Mouse (Mus musculus): ENCODE measurements around the gene Layn.

Layn gene

DNA sequence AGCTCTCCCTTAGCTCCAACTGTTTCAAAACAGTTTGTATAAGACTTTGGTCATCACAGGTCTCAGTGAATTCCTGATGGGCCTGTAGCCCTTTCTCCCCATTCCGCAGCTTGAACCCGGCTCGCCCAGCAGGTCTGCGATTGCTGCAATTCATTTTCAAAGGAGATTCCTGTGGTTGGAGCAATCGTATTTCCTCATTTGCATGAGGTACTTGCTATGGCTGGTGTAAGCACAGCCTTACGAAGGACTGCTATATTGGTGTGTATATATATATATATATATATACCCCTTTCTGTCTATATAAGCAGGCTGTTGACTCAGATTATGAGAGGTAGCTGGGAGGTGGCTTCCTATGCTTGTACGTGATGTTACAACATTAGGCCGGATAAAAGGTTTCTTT is 44.6 kb downstream of the Layn start:
- DNase-seq: no peak

DNA sequence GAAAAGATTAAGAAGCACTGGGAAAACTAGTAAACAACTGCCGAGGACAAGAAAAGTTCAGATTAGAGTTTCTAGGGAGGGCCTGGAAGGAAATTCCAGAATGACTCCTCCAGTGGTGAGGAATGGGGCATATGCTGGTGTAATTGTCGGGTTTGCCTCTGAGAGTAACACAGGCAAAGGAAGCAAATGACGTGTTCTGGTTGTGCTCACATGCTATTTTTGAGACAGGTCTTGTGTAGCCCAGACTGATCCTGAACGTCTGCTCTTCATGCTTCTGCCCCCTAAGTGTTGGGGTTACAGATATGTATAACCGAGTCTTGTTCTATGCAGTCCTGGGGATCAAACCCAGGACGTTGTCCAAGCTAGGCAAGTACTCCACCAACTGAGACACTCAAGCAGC is 45.3 kb downstream of the Layn start:
- no peak for DNase-seq

DNA sequence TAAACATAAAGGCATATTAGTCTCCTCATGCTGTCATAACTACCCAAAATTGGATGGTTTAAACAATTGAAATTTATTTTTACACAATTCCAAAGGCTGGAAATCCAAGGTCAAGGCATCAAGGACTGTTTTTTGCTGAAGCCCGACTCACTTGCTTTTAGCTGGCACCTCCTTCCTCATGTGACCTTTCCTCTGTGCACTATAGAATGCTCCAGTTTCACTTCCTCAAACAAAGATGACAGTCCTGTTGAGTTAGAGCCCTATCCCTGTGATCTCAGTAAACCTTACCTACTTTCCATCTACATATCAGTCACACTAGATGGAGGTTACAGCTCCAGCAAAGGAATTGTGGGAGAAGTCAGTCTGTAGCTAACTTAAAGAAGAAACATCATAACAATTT is 46.7 kb downstream of the Layn start:
- no peak for DNase-seq

DNA sequence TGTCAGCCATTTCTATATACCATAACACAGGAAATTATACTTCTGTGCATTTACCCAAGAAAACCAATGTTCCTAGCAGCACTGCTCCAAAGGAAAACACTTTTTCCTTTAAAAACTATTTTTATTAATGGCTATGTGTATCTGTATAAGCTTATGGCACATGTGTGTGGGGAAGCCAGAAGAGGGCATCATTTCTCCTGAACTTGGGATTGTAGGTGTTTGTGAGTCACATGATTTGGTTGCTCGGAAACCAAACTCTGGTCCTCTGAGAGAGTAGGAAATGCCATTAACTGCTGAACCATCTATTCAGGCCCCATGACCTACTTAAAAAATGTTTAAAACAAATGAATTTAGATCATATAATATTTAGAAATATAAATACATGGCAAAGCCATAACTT is 49.9 kb downstream of the Layn start:
- DNase-seq: no peak

DNA sequence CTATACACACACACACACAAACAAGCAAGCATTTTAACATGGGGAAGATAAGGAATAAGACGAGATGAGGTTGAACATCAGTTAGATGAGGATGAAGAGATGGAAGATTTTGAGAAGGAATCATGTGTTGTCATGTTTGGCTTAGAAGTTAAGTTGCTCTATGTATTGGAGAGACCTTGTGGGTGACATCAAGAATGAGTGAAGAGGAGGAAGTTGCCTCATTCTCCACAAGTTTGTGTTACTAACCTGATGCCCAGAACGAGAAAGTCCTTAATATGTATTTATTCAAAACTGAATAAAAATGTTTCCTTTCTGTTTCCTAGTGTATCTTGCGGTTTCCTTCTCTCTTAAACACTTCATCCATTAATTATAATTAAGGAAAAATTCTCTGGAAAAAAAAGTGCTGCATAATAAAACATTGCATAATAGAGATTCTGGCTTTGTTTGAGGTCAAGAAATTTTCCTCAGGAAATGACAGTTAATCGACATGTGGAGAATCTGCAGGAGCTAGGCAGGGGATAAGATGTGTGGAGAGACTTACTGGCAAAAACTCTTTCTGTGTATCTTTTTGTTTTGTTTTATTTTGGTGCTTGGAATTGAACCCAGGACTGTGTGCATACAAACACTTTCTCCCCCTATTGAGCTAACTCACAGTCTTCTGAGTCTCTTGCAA is 55.6 kb downstream of the Layn start:
- DNase-seq: no peak

DNA sequence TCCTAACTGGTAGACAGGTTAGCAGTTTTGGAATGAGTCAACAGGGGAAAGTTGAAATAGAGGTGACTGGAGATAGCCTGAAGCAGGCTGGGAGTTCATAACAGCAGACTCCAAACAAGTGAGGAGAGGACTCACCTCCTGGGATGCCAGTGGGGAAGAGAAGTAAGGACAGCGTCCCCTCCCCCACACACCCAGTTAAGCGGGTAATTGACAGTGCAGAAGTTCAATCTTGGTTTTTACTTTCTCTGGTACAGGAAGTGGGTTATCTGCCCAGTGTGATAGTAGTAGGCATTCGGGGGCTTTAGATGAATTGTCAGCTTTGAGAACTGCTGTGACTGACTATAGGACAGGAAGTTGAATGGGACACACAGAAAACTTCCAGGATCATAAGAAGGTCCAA is 56.5 kb downstream of the Layn start:
- no peak for DNase-seq

DNA sequence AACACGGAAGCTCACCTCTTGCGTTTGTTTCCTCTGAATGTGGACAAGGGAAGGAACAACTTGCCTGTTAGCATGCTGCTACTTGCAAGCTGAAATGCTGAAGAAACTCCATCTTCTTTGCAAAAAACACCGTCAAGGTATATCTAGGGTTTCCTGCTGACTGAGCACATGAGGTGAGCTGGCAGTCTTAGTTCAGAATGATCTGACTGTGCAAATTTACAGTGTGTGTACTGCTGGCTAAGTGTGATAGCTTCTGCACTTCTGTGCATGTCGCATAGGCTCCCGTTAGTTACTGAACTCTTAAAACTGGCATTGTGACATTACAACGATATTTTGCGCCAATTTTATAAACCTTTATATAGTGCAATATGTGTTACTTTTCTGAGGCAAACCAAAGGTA is 57.2 kb downstream of the Layn start:
- no peak for DNase-seq

DNA sequence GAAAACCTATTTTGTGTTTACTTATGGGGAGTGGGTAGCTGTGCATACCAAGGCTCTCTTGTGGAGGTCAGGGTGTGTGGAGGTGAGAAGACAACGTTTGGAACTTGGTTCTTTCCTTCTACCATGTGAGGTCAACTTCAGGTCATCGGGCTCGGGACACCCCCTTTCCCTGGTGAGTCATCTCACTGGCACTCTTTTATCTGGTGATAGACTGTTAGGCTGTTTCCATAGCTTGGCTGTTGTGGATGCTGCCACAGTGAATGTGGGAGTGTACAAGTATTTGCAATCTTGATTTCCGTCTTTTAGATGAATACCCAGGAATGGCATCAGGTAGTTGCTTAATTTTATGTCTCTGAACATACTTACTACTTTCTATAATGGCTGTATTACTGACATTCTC is 61.2 kb downstream of the Layn start:
- no peak for DNase-seq

DNA sequence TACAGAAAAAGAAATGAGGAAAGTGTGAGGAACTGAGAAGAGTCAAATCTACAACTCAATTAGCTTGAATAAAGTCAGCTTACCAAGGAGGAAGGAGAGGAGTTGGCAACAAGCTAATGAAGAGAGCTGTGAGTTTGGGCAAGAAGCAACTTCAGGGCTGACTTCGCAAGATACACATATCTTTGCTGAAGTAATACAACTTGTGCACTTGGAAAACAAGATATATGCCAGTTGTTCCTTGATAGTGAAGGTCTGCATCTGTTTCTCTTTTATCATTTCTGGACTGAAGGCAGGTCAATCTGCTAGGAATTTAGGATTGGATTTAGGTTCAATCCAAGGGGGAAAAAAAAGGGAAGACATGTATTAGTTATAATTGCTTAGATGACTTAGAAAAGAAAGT is 63.2 kb downstream of the Layn start:
- no peak for DNase-seq

DNA sequence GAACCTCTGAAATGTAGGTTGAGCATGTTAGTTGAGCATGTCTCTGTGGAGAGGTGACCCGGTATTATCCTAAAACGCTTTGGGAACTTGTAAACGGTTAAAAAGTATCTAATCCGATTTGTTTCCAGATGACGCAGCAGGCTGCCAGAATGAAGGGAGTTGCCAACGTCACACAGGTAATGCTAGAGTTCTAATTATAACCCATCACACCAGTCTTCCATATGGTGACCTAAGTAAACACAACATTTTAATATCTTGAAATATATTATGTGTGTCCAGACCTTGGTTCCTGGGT is 67.3 kb downstream of the Layn start:
- peak in 1 of 2 experiments; percentile 16 for DNase-seq

DNA sequence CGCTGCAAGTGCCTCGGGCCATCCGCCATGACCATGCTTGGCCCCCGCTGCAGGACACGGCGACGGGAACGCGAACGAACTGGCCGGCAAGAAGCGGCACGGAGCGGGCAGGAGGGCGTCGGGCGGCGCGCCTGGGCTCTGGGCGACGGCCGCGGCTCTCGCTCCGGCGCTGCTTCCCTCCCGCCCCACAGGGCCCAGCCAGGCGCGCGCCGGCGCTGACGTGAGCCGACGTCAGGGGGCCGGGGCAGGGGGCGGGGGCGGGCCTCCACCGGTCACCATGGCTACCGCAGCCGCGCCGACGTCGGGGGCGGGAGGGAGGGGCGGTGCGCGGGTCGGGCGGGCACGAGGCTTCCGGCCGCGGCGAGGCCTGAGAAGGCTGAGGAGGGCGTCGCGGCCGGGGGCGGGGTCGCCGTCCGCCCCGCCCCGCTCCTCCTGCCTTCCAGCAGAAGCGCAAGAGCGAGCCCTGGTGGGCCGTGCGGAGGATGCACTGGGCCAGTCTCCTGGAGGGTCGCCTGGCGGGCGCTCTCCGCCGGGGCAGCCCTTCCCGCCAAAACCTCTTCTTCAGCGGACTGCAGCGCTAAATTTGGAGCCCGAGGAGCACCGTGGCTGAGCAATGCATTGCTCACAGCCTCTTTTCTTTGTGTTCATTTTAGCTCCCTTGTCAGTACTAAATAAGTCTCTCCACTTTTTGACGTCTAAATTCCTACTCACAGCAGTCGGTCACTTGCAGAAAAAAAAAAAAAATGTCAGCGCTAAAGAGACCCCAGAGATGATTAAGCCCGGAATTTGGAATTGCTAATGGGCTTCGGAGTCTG is 67.8 kb downstream of the Layn start, which contains the start of gene Sik2:
Gene Sik2 (minus strand): TSS at position 233 of the 815 bp plus-strand sequence.
- DNase-seq: peak; percentile 96 to 98

DNA sequence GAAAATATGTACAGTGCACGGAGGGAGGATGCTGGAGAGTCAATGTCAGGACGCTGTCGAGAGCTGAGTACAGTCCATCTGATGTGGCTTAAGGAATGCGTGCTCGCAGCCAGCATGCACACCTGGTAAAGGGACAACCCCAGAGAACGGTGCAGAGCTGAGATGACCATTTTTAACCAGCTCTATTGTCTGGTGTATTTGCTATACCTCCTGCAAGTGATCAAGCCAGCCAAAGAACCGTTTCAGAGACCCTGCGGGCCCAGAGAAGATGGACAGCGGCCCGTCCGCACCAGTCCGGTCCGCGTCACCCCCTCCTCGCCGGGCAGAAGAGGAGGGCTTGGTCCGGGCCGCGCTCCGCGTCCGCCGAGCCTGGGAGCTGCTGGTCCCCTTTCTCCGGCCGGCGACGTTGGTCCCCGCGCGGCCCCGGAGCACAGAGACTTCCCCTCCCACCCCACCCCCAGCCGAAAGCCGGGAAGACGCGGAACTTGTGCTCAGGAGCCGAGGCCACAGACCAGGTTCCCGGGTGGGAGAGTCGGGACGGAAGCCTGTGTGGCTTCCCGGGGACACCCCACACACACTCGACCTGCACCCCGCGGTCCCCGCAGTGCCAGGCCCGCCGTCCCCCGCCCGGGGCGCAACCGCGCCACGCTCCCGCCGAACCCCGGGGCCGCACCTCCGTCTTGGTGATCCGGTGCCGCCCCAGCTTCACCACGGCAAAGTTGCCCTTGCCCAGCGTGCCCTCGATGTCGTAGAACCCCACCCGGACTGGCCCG is 68.6 kb downstream of the Layn start:
- no peak for DNase-seq

DNA sequence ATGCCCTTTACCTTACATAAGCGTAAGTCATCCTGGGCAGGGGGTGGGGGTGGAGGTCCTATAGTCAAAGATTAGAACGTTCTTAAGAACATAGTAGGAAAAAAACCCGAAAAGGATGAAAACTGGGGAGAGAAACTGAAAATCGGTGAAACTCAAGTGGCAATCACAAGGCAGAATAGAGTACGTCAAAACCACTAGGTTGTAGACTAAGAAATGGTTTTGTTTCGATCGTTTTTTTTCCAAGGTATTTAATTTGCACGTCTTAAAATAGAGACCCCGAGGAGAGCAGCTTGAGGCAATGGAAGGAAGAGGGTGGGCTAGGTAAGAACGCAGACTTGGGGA is 69.2 kb downstream of the Layn start:
- DNase-seq: no peak

DNA sequence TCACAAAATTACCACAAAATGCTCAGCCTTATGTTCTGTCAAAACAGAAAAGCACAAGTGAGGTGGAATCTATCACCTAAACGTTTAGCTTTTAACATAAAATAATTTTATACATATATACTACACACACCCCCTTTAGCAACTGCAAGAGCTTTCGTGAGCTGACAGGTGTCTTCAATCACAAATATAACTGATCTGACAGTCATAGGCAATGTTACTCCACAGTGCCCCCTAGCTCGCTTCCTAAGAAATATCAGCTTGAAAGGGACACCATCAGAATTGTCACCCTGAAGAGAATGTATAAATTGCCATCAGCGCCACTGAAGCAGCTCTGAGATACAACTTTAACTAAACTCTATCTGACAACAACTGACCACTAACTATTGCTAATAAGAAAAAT is 70.0 kb downstream of the Layn start:
- DNase-seq: peak; percentile 79 to 83

Measured in cerebellum, postnatal 10 days (tissue).